Mouse (Mus musculus): ENCODE data around the gene Glrx5.

Gene Glrx5

GRCm38 (mm10) chr12:105004956-105005714, 27.4 kb upstream of the Glrx5 start:
- peak; percentile 38 for DNase-seq (ENCODE audit: low read depth)

DNA sequence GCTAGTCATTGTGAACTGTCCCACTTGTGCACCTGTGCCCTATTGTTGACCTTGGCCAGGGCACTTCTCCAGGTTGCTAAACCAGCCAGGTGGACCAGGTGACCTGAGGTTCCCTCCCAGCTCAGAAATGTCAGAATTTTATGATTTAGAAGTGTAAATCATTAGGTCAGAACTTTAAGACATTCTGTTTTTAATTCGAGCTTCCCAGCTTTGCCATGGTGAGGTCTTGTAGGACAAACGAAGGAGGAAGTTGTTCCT, 26.8 kb upstream of the Glrx5 start:
- DNase-seq (ENCODE audit: low read depth), result no peak

DNA sequence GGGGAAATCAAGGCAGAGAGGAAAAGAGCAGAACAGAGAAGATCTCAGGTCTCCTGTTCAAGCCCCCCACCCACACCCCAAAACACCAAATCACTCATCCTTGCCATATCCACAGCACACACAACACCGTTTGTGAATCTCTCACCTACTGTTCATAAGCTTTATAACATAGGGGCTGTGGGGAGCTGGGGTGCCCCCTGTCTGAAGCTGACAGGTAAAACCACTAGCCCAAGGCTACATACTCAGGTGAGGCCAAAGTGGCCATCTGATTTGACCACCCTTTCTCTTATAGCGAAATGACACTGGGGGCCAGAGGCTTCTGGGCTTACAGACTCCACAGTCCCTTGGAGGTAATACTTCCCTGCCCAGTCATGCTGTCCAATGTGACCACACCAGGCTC, 24.3 kb upstream of the Glrx5 start:
- DNase-seq (ENCODE audit: low read depth), result no peak

DNA sequence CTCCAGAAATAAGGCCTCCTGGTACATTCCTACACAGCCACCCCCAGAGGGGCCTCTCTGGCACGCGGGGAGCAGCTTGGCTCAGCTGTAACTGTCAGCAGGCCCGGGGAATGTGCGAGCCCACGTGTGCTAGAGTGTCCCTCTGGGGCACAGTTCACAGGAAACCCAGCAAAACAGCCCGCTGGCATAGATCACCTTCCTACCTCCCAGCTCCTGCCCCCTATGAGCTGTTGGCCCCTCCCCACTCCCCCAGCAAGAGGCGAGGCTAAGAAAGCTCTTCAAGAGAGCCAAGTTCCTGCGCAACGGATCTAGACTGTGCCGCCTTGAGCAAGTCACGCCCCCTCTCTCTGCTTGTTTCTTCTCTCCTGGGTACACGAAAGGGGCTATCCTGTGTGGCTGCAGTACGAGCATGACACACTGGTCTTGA, 23.7 kb upstream of the Glrx5 start:
- peak; percentile 93 for DNase-seq (ENCODE audit: low read depth)

DNA sequence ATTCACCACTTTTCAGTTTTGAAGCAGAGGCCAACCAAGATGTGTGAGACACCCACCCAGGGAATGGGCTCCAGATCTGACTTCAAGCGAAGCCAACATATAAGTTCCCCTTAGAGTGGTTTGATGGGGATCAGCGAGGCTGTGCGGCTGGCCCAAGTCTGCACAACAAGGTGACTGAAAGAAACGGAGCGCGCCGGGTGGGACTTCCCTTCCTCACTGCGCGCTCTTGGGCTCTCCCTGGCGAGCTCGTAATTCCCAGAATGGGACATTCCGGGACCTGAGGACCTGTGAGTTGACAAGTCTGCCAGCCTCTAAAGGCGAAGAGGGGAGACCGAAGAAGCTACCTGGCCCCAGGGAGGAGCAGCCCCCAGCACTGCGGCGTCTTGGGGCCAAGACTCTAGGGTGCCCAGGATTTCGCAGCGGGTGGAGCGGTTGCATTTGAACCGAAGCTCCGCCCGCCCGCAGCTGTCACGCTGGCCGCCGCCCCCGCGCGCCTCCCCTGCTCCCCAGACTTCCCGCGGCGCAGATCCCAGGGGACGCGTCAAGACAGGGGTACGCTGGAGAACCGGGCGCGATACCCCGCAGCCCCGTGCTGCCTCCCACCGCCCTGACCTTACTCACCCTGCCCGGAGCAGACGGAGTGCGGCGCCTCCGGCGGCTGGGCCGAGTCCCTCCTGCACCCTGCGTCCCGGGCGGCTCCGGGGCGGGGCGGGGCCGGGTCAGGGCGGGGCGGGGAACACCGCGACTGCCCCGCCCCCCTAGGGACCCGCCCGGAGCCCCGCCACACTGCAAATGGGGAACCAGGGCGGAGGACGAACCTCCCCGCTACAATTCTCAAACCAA, 22.9 kb upstream of the Glrx5 start, which contains the start of gene Syne3:
Gene Syne3, minus strand, starts transcription at position 440 of the 843 bp plus-strand sequence.
- DNase-seq (ENCODE audit: low read depth), result peak; percentile 84

- peak; percentile 45 for DNase-seq (ENCODE audit: low read depth)
These were observed 22.2 kb upstream of the Glrx5 start for GRCm38 (mm10) chr12:105010213-105010790.

- DNase-seq (ENCODE audit: low read depth), result no peak
These were observed 20.9 kb upstream of the Glrx5 start for GRCm38 (mm10) chr12:105011589-105011988.

GRCm38 (mm10) chr12:105012314-105012713, 20.2 kb upstream of the Glrx5 start:
- no peak for DNase-seq (ENCODE audit: low read depth)

GRCm38 (mm10) chr12:105013065-105013464, 19.4 kb upstream of the Glrx5 start:
- DNase-seq (ENCODE audit: low read depth), result peak; percentile 97

- no peak for DNase-seq (ENCODE audit: low read depth)
These were observed 16.3 kb upstream of the Glrx5 start for GRCm38 (mm10) chr12:105016199-105016598.

DNA sequence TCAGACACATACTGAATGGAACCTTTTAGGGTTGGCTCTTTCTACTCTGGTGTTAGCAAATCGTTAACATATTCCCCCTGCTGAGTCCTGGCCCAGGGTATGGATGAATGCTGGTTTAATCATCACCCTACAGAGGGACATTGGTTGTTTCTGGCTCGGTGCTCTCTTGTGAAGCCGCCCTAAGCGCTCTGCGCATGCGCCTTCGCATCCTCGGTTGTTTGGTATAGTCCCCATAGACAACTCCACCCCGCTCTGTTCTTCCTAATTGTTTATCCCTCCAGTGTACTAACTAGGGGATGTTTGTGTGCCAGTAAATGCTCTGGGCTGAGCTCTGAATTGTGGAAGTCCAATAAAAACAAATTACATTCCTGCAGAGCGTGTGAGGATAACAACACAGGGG, 15.8 kb upstream of the Glrx5 start:
- DNase-seq (ENCODE audit: low read depth), result peak; percentile 57

- peak; percentile 70 for DNase-seq (ENCODE audit: low read depth)
These were observed 12.9 kb upstream of the Glrx5 start for GRCm38 (mm10) chr12:105019359-105020219.

DNA sequence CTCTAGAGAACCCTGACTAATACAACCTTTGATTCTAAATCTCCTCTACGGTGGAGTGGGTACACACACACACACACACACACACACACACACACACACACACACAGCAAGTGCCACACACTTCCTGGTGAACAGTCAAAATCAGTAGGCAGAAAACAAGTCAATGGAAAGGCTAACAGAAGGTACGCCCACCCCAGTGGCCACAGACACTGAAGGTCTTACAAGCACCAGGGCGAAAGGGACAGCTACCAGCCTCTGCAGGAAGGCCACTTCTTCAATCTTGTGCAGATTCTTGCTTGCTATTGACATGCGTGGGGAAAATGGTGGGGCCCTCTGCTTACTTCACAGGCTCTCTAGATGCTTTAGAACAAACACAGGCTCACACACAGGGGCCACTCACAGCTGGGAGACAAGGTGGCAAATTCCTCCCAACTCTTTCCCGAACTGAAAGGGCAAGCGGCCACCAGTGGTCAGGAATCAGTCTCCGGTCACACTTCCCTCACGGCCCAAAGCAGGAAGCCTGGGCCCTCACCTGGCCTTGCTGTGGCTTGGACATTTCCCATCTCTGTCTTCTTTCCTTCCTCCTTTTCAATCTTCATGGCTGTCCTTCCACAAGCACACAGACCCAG, 10.9 kb upstream of the Glrx5 start:
- DNase-seq (ENCODE audit: low read depth), result no peak

DNA sequence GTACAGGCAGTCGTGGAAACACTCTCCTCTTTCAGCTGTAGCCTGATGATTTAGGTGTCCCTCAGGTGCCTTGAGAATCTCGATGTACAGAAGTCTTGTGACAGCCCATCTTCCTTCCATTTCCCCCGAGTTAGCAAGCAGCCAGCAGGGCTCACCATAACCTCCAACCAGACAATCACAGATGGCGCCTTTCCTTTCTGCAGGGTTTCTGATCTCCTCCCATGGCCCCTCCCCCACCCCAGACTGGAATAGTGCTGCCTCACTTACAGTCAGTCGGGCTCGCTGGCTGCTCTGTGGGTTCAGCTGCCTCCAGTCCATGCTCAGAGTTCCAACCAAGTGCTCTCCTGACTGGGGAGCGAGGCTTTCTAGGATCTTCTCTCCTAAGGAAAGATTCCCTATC, 10.3 kb upstream of the Glrx5 start:
- no peak for DNase-seq (ENCODE audit: low read depth)

DNA sequence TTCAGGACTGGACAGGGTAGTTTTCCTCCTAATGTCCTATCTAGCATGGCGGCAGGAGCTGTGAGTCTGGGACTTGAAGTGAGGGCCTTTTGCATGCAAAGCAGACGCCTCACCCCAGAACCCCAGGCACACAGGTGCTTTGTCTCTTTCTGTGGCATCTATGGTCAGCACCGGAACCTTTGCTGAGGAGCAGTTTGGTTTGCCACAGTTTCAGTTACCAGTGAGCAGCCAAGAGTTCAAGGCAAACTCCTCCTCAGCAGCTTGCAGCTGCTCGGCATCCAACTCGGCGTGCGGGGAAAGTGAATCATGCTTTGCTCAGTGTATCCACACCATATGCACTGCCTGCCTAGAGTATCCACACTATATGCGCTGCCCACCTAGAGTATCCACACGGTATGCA, 9.7 kb upstream of the Glrx5 start:
- DNase-seq (ENCODE audit: low read depth), result no peak

DNA sequence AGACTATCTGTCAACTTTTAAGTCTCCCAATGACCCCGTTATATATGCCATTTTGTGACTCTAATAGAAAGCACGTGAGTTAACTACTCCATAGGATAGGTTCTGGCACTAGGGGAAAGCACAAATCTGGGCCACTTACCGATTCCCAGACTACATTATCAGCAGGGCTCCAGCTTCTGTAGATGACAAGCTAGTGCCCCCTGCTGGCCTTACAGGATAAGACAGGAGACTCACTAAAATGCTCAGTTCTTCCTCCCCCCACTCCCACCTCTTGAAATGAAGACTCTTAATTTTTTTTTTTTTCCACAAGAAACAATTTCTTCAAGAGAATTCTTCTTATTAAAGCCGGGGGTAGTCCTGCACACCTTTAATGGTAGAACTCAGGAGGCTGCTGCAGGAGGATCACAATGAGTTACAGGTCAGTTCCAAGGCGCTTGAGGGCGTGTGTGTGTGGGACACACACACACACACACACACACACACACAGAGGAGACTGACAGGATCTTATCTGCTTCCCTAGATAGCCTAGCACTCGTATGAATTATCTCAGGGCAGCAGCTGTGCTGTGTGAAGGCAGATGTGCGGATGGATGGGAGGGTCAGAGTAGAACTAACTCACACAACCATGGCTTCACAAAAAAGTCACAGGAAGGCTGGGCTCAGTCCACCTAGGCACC, 7.1 kb upstream of the Glrx5 start:
- DNase-seq (ENCODE audit: low read depth), result peak; percentile 91

- DNase-seq (ENCODE audit: low read depth), result peak; percentile 77
These were observed 6.4 kb upstream of the Glrx5 start for GRCm38 (mm10) chr12:105025947-105026586.

- peak; percentile 89 for DNase-seq (ENCODE audit: low read depth)
These were observed 5.0 kb upstream of the Glrx5 start for GRCm38 (mm10) chr12:105027323-105027991.

DNA sequence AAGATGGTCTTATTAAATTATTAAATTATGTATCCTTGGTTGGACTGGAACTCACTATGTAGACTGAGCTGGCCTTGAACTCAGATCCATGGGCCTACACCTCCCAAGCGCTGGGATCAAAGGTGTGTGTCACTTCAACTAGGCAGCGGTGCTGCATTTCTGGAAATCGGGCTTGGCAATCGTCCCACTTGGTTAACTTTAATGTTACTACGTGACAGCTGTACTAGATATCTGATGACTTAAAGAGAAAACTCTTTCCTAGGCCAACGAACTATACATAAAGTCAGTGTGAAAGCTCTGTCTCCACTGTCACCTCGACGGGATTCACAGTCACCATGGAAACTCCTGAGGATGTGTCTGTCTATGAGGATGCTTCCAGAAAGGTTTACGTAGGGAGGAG, 2.6 kb upstream of the Glrx5 start:
- no peak for DNase-seq (ENCODE audit: low read depth)

Data from NIH3T3 (cell line).